Mouse (Mus musculus): ENCODE results near the gene Dars. TPM values are rescaled to one million over a fixed set of nuclear protein-coding genes. Genes with fewer than 3 reads are reported as not detected.

Dars gene
- polyA plus RNA-seq, 1 experiment, result 43.3 TPM

DNA sequence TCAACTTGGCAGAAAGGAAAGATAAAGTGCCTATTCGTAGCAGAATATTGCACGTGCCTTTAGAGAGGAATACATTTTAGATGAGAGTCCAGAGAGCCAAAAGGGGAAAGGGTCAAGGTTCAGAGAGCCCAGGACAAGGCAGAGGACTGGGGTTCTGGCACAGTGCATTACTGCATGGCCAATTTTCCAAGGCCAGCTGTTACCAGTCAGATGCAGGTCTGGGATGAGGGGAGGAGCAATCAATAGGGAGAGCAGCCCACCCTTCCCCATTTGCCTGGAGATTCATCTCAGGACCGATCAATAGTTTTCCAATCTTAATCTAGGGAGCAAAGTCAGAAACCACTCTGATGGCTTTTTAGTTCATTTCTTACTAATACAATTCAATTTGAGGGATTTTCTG, 35.0 kb upstream of the Dars start:
- TF ChIP-seq CTCF (IDR thresholded peaks at IDR 0.05; ENCODE audit: extremely low read depth, insufficient read depth, low read length) (no peak), POLR2A (IDR thresholded peaks at IDR 0.05; ENCODE audit: extremely low read depth, insufficient read depth, low read length) (no peak)
- Histone ChIP-seq H3K4me3 (ENCODE audit: insufficient read depth, low read length) (no peak overlapping the region), H3K4me1 (ENCODE audit: control insufficient read depth, insufficient read depth, low read length) (no peaks in the 10 kb centered on the region), H3K27ac (ENCODE audit: insufficient read depth, low read length) (no peak overlapping the region)

DNA sequence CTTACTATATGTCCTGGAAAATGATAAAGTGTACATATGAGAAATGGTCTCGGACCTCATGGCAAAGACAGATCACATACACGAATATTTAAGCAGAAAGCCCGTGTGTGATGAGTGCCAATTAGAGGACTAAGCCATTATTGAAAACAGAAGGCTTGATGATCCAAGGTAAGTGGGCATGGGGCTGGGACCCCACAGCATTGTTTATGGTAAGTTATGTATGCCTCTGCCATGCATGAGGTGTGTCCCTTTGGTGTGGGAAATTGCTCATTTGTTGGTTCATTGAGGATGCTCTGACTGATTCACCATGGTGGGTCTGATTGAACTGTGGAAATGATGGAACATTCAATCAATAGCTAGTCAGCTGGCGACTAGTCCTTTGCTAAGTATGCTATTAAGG, 34.0 kb upstream of the Dars start:
- no peak overlapping the region for H3K27ac ChIP-seq (ENCODE audit: insufficient read depth, low read length)
- no peak overlapping the region for H3K4me3 ChIP-seq (ENCODE audit: insufficient read depth, low read length)
- no peaks in the 10 kb centered on the region for H3K4me1 ChIP-seq (ENCODE audit: control insufficient read depth, insufficient read depth, low read length)
- no peak for TF ChIP-seq CTCF (IDR thresholded peaks at IDR 0.05; ENCODE audit: extremely low read depth, insufficient read depth, low read length)

DNA sequence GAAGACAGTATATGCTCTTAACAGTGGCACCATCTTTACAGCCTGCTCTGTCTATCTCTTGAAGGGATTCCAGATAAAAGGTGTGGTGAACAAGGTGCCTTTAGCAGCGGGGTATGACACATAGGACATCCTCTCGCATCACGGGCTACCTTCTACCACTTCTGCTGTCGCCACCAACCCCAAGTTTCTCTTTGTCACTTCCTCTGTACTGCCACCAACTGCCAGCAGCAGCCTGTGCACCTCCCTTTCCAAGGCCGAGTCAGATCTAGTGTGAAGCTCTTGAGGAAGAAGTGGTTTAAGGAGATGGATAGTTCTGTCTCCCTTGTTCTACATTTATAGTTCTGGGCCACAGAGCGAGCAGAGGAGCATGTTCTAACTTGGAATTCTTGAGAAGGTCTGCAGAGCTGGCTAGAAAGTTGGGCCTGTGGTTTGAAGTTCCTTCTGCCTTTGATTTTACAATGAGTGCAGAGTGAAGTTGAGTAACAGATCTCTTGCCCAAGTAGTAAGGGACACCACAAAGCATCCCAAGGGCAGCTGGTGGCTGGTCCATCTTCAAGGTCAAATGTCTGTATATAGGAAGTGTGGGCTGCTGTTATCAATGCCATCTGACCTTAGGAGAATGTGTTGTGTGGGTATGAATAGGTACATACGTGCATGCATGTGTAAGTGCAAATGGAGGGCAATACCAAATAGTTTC, 30.2 kb upstream of the Dars start:
- no peak overlapping the region for H3K4me3 ChIP-seq (ENCODE audit: insufficient read depth, low read length)
- TF ChIP-seq POLR2A (IDR thresholded peaks at IDR 0.05; ENCODE audit: extremely low read depth, insufficient read depth, low read length), result no peak
- no peak for TF ChIP-seq CTCF (IDR thresholded peaks at IDR 0.05; ENCODE audit: extremely low read depth, insufficient read depth, low read length)
- no peak overlapping the region for H3K27ac ChIP-seq (ENCODE audit: insufficient read depth, low read length)
- H3K4me1 ChIP-seq (ENCODE audit: control insufficient read depth, insufficient read depth, low read length), result no peaks in the 10 kb centered on the region

DNA sequence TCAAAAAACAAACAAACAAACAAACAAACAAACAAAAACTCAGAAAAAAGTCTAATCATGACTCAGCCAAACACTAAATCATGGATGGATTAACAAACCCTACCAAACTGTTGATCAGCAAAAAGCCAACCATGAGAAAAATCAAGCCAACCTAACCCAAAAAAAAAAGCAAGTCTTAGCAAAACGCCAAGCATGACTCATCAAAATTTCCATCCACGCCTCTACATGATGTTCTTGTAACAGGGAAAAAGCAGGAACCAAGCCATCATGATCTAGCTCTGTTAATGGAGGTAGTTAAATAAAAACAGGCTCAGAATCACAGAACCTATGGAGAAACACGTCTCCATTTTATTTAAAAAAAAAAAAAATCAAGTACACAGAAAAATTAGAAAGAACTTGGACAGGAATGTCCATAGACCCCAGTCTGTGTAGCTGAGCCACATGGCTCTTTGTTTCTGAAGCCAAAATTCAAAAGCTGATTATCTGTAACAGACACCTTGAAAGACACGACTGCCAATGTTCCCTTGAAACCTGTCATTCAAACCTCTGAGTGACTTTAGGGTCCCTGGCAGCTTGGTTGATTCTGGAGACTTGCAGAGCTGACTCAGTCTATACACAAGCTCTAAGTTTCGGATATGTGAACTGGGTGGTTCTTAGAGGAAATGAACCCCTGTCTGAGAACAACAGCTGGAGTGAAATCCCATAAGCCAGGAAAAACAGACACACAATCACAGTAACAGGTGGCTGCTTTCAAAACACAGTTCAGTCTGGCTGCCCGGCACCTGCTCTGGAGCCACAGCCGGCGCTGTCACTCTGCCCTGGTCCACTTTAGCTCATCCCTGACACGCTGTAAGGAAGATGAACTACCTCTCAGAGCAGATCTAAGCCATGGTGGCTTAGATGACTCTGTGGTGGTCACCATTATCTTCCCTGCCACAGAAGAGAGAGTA, 27.0 kb upstream of the Dars start:
- no peak overlapping the region for H3K4me3 ChIP-seq (ENCODE audit: insufficient read depth, low read length)
- no peak for TF ChIP-seq POLR2A (IDR thresholded peaks at IDR 0.05; ENCODE audit: extremely low read depth, insufficient read depth, low read length)
- no peak for TF ChIP-seq CTCF (IDR thresholded peaks at IDR 0.05; ENCODE audit: extremely low read depth, insufficient read depth, low read length)
- no peak overlapping the region for H3K27ac ChIP-seq (ENCODE audit: insufficient read depth, low read length)
- peaks cover 5% of the 10 kb centered on the region for H3K4me1 ChIP-seq (ENCODE audit: control insufficient read depth, insufficient read depth, low read length)

DNA sequence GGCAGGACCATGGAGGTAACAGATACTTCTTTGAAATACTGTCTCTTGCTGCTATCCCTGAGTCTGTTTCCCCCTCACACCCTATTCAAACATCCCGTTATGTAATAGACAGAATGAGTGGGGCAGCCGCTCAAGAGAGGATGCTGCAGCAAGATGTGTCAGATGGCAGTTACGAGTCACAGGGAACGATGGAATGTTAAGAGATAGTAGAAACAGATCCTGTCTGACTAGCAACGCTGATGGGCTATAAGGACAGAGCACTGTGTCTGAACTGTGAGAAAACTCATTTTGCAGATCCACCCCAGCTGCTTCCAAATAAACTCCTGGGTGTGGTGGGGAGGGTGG, 23.9 kb upstream of the Dars start:
- no peak overlapping the region for H3K4me3 ChIP-seq (ENCODE audit: insufficient read depth, low read length)
- H3K27ac ChIP-seq (ENCODE audit: insufficient read depth, low read length), result no peak overlapping the region
- no peak for TF ChIP-seq POLR2A (IDR thresholded peaks at IDR 0.05; ENCODE audit: extremely low read depth, insufficient read depth, low read length)
- no peak for TF ChIP-seq CTCF (IDR thresholded peaks at IDR 0.05; ENCODE audit: extremely low read depth, insufficient read depth, low read length)
- peaks cover 5% of the 10 kb centered on the region for H3K4me1 ChIP-seq (ENCODE audit: control insufficient read depth, insufficient read depth, low read length)

DNA sequence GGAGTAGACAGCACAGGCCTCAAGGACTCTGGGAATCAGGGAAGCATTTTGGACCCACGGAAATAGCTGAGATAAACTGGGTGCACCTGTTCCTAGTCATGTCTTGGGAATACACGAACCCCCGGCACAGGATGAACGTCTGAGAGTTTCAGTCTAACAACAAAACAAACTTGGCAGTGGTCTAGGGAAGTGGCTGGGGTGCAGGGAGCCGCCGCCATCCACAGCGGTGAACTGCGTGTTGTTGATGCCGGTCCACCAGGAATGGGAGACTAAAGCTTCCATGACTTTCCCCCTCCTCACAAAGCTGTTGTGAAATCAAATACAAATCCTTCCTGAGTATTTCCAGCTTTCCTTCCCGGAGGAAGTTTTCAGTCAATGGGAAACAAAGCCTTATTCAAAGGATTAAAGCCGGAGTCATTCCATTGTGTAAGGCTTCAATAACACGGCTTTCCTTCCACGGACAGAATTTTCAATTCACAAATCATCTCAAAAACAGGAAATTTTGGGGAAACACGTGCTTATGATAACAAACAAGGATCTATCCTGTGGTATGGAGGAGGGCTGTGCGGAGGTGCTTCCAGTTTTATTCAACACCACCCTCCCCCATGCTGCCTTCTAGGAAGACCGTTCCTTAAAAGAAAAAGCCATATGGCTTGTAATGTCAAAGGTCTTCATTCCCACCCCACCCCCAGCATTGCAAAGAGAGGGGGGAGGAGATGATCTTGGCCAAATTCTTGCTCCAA, 23.4 kb upstream of the Dars start:
- TF ChIP-seq CTCF (IDR thresholded peaks at IDR 0.05; ENCODE audit: extremely low read depth, insufficient read depth, low read length) (no peak), POLR2A (IDR thresholded peaks at IDR 0.05; ENCODE audit: extremely low read depth, insufficient read depth, low read length) (no peak)
- no peak overlapping the region for H3K27ac ChIP-seq (ENCODE audit: insufficient read depth, low read length)
- H3K4me3 ChIP-seq (ENCODE audit: insufficient read depth, low read length), result no peak overlapping the region
- H3K4me1 ChIP-seq (ENCODE audit: control insufficient read depth, insufficient read depth, low read length), result peaks cover 5% of the 10 kb centered on the region

DNA sequence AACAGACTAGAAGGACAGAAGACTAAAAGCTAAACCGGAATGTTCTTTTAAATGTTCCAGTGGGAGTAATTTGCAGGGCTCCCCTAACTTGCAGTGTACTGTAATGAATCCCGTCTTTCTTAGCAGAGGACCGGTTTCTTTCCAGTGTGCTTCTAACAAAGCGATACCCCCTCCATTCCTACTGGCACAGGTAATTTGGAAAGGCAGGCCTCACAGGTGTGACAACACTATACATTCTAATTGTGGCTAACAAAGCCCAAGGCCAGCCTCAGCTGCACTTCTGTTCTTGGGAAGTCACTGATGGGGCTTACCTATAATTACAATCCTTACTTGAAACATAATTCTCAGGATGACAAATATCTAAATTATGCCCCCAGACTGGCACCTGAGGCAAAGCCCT, 22.4 kb upstream of the Dars start:
- Histone ChIP-seq H3K4me1 (ENCODE audit: control insufficient read depth, insufficient read depth, low read length) (peaks cover 5% of the 10 kb centered on the region), H3K27ac (ENCODE audit: insufficient read depth, low read length) (no peak overlapping the region), H3K4me3 (ENCODE audit: insufficient read depth, low read length) (no peak overlapping the region)
- TF ChIP-seq CTCF (IDR thresholded peaks at IDR 0.05; ENCODE audit: extremely low read depth, insufficient read depth, low read length) (no peak), POLR2A (IDR thresholded peaks at IDR 0.05; ENCODE audit: extremely low read depth, insufficient read depth, low read length) (no peak)

DNA sequence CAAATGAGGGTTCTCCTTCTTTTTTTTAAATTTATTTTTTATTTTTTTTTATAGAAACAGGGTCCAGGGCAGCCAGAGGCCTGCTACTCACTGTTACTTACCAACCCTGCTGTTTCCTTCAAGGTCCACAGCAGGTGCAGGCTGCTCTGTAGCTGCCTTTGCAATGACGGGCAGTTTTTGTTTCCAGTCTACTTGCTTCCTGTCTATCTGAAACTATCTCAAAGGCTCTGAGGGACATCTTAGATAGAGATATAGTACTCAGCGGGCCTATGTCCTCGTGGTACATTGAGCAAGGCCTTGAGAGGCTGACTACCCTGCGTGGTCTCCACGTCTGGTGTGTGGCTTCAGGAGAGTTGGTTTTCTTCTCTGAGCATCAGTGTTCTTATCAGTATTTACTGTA, 21.4 kb upstream of the Dars start:
- TF ChIP-seq CTCF (IDR thresholded peaks at IDR 0.05; ENCODE audit: extremely low read depth, insufficient read depth, low read length), result no peak
- TF ChIP-seq POLR2A (IDR thresholded peaks at IDR 0.05; ENCODE audit: extremely low read depth, insufficient read depth, low read length), result no peak
- Histone ChIP-seq H3K4me1 (ENCODE audit: control insufficient read depth, insufficient read depth, low read length) (peaks cover 5% of the 10 kb centered on the region), H3K27ac (ENCODE audit: insufficient read depth, low read length) (no peak overlapping the region), H3K4me3 (ENCODE audit: insufficient read depth, low read length) (no peak overlapping the region)

DNA sequence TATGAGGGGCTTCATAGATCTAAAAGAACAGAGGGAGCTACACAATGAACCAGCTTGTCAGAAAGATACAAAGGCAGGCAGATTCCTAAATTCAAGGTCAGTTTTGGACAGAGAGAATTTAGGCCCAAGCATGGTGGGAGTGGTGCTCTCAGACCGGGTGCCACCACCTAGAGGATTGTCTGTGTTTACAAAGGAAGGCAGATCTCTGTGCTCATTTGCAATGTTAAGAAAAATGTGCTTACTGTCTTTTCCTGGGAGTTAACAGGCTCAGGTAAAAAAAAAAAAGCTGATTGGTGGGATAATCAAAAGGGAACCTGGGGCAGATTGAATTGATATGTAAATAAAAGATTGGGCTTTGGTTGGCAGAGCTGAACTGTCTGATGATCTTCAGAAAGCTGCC, 20.1 kb upstream of the Dars start:
- H3K27ac ChIP-seq (ENCODE audit: insufficient read depth, low read length), result no peak overlapping the region
- H3K4me3 ChIP-seq (ENCODE audit: insufficient read depth, low read length), result no peak overlapping the region
- TF ChIP-seq CTCF (IDR thresholded peaks at IDR 0.05; ENCODE audit: extremely low read depth, insufficient read depth, low read length), result no peak
- TF ChIP-seq POLR2A (IDR thresholded peaks at IDR 0.05; ENCODE audit: extremely low read depth, insufficient read depth, low read length), result no peak
- H3K4me1 ChIP-seq (ENCODE audit: control insufficient read depth, insufficient read depth, low read length), result peaks cover 5% of the 10 kb centered on the region

Measured in cortical plate, adult 2 months (tissue).